Mouse (Mus musculus) heart, adult 2 months (tissue): ENCODE measurements around the gene Sema6c.

ENCODE experiments used
- CTCF ChIP-seq: fragments of 200-600 bp; IDR thresholded peaks from 2 replicates; pipeline ENCODE4 v1.8.1; 2022; ENCODE audit warnings: antibody characterized with exemption, mild to moderate bottlenecking, moderate library complexity
- EP300 ChIP-seq: fragments of 200-500 bp; IDR thresholded peaks from 2 replicates; pipeline ENCODE4 v1.6.1; 2011; ENCODE audit warnings: low read depth, low read length, control low read depth; ENCODE audit not compliant: insufficient read depth
- POLR2A ChIP-seq: fragments of 200-500 bp; IDR thresholded peaks from 2 replicates; pipeline ENCODE4 v1.6.1; 2011; ENCODE audit warnings: mild to moderate bottlenecking, low read depth, low read length, control low read depth; ENCODE audit not compliant: insufficient read depth

GRCm38 (mm10) chr3:95163419-95164255 is 3.4 kb downstream of the Sema6c start:
- TF ChIP-seq CTCF (no peak), EP300 (no peak; the same call in 1 of the 2 replicates), POLR2A (no peak)
